Mouse (Mus musculus): Measurements from ENCODE around the gene Gatm. TPM values are rescaled to one million over a fixed set of nuclear protein-coding genes. Genes with fewer than 3 reads are reported as not detected.
A peak's percentile ranks its signal among the peaks of the same experiment; 100 is the strongest.

The Gatm gene
- polyA plus RNA-seq, 1 experiment from 2014 or later = 24.5 TPM

GRCm38 (mm10) chr2:122631226-122631801 is 20.2 kb upstream of the Gatm start:
- H3K27me3 ChIP-seq = 0 out of 2 replicates have a peak, but pooled peaks cover 5% of the 10 kb centered on the region
- peak overlapping the region; percentile 75; the same call in 1 of the 2 replicates for H3K27ac ChIP-seq
- ATAC-seq (ENCODE audit: low read depth) = peak; percentile 52

GRCm38 (mm10) chr2:122630465-122631225 is 19.5 kb upstream of the Gatm start:
- Histone ChIP-seq H3K36me3 (peaks cover 16% of the 10 kb centered on the region), H3K9ac (peak overlapping the region; percentile 91), H3K4me2 (peak overlapping the region; percentile 98), H3K27me3 (0 out of 2 replicates have a peak, but pooled peaks cover 5% of the 10 kb centered on the region), H3K4me1 (replicated peaks) (peaks cover 20% of the 10 kb centered on the region), H3K9me3 (replicated peaks) (no peaks in the 10 kb centered on the region), H3K27ac (peak overlapping the region; percentile 75), H3K4me3 (replicated peaks) (peak overlapping the region; percentile 96)
- ATAC-seq (ENCODE audit: low read depth) = peak; percentile 82
- DNase-seq = peak; percentile 66
- WGBS (ENCODE audit: insufficient replicate concordance) = under 1% methylated on average over 75 of the region's 75 CpGs

More at GRCm38 (mm10) chr2:122631226-122631801, 20.2 kb upstream of the Gatm start:
- WGBS (ENCODE audit: insufficient replicate concordance) = under 1% methylated on average over 53 of the region's 53 CpGs
- peak overlapping the region; percentile 98 for H3K4me2 ChIP-seq
- peak overlapping the region; percentile 91 for H3K9ac ChIP-seq
- H3K4me3 ChIP-seq (replicated peaks) = peak overlapping the region; percentile 96
- H3K4me1 ChIP-seq (replicated peaks) = peaks cover 20% of the 10 kb centered on the region
- peaks cover 16% of the 10 kb centered on the region for H3K36me3 ChIP-seq
- H3K9me3 ChIP-seq (replicated peaks) = no peaks in the 10 kb centered on the region
- DNase-seq = peak; percentile 8

DNA sequence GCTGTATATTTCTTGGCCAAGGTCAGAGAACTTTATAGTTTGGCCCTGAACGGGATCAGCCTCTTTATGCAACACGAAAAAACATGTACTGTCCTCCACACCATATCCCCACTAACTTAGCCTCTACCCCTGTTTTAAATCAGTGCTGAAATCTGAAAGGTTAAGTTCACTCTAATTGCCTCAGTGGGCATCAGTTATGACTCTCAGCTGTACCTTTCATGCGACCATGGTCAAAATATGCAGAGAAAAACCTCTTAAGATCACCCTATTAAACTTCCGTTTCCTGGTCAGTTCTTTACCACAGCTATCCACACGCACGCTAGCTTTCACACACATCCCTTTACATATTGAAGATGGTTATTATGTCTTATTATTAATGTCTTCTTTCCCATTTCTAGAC is 18.8 kb upstream of the Gatm start:
- peak overlapping the region; percentile 98 for H3K4me2 ChIP-seq
- H3K27me3 ChIP-seq = 0 out of 2 replicates have a peak, but pooled peaks cover 5% of the 10 kb centered on the region
- ATAC-seq (ENCODE audit: low read depth) (no peak), DNase-seq (no peak)
- WGBS (ENCODE audit: insufficient replicate concordance) = 62% methylated on average over 6 of the region's 6 CpGs
- peak overlapping the region; percentile 91; the same call in 1 of the 2 replicates for H3K9ac ChIP-seq
- H3K36me3 ChIP-seq = peaks cover 16% of the 10 kb centered on the region
- H3K4me1 ChIP-seq (replicated peaks) = peaks cover 20% of the 10 kb centered on the region
- H3K27ac ChIP-seq = no peak overlapping the region
- peak overlapping the region; percentile 96 for H3K4me3 ChIP-seq (replicated peaks)
- no peaks in the 10 kb centered on the region for H3K9me3 ChIP-seq (replicated peaks)

DNA sequence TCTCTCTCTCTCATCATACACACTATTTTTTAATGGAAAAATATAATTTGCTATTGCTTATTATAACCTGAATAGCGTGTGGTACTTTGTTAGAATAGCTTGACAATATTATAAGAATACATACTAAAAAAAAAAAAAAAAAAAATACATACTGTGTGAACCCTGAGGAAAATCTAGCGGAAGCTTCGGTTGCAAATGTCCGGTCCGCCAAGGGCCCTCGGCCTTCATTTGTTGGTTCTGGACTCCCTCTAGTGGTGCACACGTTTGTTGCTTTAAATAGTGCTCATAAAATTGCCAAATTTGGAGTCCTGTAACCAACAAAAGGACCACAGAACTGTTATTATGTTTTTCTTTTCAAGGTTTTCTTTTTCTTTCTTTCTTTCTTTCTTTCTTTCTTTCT is 17.9 kb upstream of the Gatm start:
- Histone ChIP-seq H3K27me3 (peaks cover 8% of the 10 kb centered on the region; the same call in 1 of the 2 replicates), H3K9ac (no peak overlapping the region), H3K27ac (no peak overlapping the region), H3K9me3 (replicated peaks) (no peaks in the 10 kb centered on the region), H3K36me3 (peaks cover 14% of the 10 kb centered on the region), H3K4me1 (replicated peaks) (peaks cover 20% of the 10 kb centered on the region), H3K4me3 (replicated peaks) (no peak overlapping the region), H3K4me2 (no peak overlapping the region)
- no peak for ATAC-seq (ENCODE audit: low read depth)
- 1% methylated on average over 7 of the region's 7 CpGs for WGBS (ENCODE audit: insufficient replicate concordance)
- no peak for DNase-seq

DNA sequence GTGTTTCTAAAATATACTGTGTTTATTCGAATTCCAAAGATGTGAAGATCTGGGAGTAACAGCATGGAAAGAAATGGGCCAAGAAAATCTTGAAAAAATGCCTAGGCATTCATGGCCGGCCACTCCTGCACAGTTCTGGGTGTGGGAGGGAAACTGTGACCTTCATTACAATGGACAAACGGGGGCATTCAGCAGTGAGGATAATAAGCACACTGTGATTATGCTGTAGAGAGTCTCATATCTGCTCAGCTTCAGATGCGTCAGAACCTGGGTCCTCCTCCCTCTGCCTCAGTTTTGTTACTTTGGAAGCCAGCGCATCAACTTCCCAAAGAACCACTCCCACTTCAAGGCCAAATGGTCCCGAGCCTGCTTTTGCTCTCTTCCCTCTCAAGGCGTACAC is 14.8 kb upstream of the Gatm start:
- no peaks in the 10 kb centered on the region for H3K9me3 ChIP-seq (replicated peaks)
- H3K27ac ChIP-seq = no peak overlapping the region
- peaks cover 8% of the 10 kb centered on the region; the same call in 1 of the 2 replicates for H3K27me3 ChIP-seq
- H3K4me2 ChIP-seq = no peak overlapping the region
- no peak overlapping the region for H3K4me3 ChIP-seq (replicated peaks)
- DNase-seq (no peak), ATAC-seq (ENCODE audit: low read depth) (no peak)
- H3K9ac ChIP-seq = no peak overlapping the region
- 55% methylated on average over 7 of the region's 7 CpGs for WGBS (ENCODE audit: insufficient replicate concordance)
- peaks cover 5% of the 10 kb centered on the region; the same call in 1 of the 2 replicates for H3K4me1 ChIP-seq (replicated peaks)
- H3K36me3 ChIP-seq = no peaks in the 10 kb centered on the region

GRCm38 (mm10) chr2:122621337-122622110 is 10.4 kb upstream of the Gatm start:
- Histone ChIP-seq H3K27ac (no peak overlapping the region), H3K4me2 (no peak overlapping the region), H3K9ac (no peak overlapping the region), H3K27me3 (peaks cover 2% of the 10 kb centered on the region; the same call in 1 of the 2 replicates), H3K36me3 (no peaks in the 10 kb centered on the region), H3K9me3 (replicated peaks) (no peaks in the 10 kb centered on the region), H3K4me3 (replicated peaks) (no peak overlapping the region), H3K4me1 (replicated peaks) (no peaks in the 10 kb centered on the region)
- DNase-seq (no peak), ATAC-seq (ENCODE audit: low read depth) (no peak)
- WGBS (ENCODE audit: insufficient replicate concordance) = 67% methylated on average over 9 of the region's 9 CpGs

DNA sequence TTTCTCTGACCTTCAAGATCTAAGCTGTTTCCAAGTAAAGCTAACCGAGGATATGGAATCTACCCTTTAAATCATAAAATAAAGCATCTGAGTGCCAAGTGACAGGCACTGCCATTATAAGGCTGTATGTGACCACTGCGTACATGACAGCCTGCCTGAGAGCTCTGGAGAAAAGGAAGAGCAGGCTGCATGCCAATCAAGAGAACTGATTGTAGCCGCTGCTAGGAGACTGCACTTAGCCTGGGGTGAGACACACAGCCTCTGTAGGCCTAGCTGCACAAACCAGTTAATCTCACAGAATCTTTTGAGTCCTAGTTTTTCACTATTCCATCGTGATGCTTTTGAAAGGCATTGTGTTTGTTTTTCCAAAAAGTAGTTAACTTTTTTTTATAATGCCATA is 7.6 kb upstream of the Gatm start:
- no peak overlapping the region for H3K4me2 ChIP-seq
- H3K36me3 ChIP-seq = no peaks in the 10 kb centered on the region
- H3K9me3 ChIP-seq (replicated peaks) = no peaks in the 10 kb centered on the region
- H3K4me1 ChIP-seq (replicated peaks) = no peaks in the 10 kb centered on the region
- DNase-seq = no peak
- no peak for ATAC-seq (ENCODE audit: low read depth)
- 55% methylated on average over 4 of the region's 4 CpGs for WGBS (ENCODE audit: insufficient replicate concordance)
- H3K27me3 ChIP-seq = no peaks in the 10 kb centered on the region
- no peak overlapping the region for H3K4me3 ChIP-seq (replicated peaks)
- no peak overlapping the region for H3K9ac ChIP-seq
- H3K27ac ChIP-seq = no peak overlapping the region

DNA sequence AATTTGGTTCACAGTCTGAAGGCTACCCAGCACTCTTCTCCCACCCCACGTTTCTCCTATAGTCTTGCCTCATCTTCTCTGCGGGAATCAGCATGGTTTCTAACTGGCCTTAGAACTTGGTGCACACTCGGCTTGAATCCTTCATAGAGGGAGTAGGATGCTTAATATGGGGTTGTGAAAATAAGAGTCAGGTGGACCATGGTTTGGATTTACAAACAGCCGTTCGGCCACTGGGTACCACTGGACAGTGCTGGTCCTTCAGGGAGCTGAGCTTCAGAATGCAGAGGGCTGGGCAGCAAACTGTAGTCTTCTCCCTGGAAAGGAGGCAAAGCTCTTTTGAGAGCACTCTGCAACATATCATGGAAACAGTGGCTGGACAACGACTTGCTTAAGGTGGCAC is 6.7 kb upstream of the Gatm start:
- ATAC-seq (ENCODE audit: low read depth) (no peak), DNase-seq (no peak)
- no peaks in the 10 kb centered on the region for H3K36me3 ChIP-seq
- H3K4me1 ChIP-seq (replicated peaks) = no peaks in the 10 kb centered on the region
- no peaks in the 10 kb centered on the region for H3K27me3 ChIP-seq
- no peak overlapping the region for H3K4me3 ChIP-seq (replicated peaks)
- no peak overlapping the region for H3K27ac ChIP-seq
- WGBS (ENCODE audit: insufficient replicate concordance) = 72% methylated on average over 6 of the region's 6 CpGs
- no peak overlapping the region for H3K9ac ChIP-seq
- H3K4me2 ChIP-seq = no peak overlapping the region
- H3K9me3 ChIP-seq (replicated peaks) = no peaks in the 10 kb centered on the region

- Histone ChIP-seq H3K4me3 (replicated peaks) (no peak overlapping the region), H3K36me3 (no peaks in the 10 kb centered on the region), H3K4me2 (no peak overlapping the region), H3K9me3 (replicated peaks) (no peaks in the 10 kb centered on the region), H3K9ac (no peak overlapping the region), H3K27ac (no peak overlapping the region), H3K27me3 (0 out of 2 replicates have a peak, but pooled peaks cover 2% of the 10 kb centered on the region), H3K4me1 (replicated peaks) (peaks cover under 1% of the 10 kb centered on the region; the same call in 1 of the 2 replicates)
- DNase-seq = no peak
- WGBS (ENCODE audit: insufficient replicate concordance) = 69% methylated on average over 6 of the region's 6 CpGs
- ATAC-seq (ENCODE audit: low read depth) = no peak
Observed at GRCm38 (mm10) chr2:122616237-122616636, 5.1 kb upstream of the Gatm start.

GRCm38 (mm10) chr2:122611654-122611973 is 511 bp upstream of the Gatm start:
- Histone ChIP-seq H3K27ac (no peak overlapping the region; the same call in 1 of the 2 replicates), H3K4me1 (replicated peaks) (peaks cover 7% of the 10 kb centered on the region), H3K27me3 (peaks cover 9% of the 10 kb centered on the region), H3K36me3 (no peaks in the 10 kb centered on the region), H3K9me3 (replicated peaks) (no peaks in the 10 kb centered on the region), H3K4me2 (peak overlapping the region; percentile 63), H3K9ac (no peak overlapping the region), H3K4me3 (replicated peaks) (peak overlapping the region; percentile 52; the same call in 1 of the 2 replicates)
- DNase-seq (no peak), ATAC-seq (ENCODE audit: low read depth) (no peak)
- WGBS (ENCODE audit: insufficient replicate concordance) = 77% methylated on average over 4 of the region's 4 CpGs

GRCm38 (mm10) chr2:122608820-122609219 is 2.3 kb downstream of the Gatm start:
- ATAC-seq (ENCODE audit: low read depth) (no peak), DNase-seq (no peak)
- no peak overlapping the region for H3K4me3 ChIP-seq (replicated peaks)
- peaks cover 7% of the 10 kb centered on the region for H3K4me1 ChIP-seq (replicated peaks)
- H3K36me3 ChIP-seq = no peaks in the 10 kb centered on the region
- H3K4me2 ChIP-seq = no peak overlapping the region
- peaks cover 9% of the 10 kb centered on the region for H3K27me3 ChIP-seq
- no peak overlapping the region for H3K9ac ChIP-seq
- H3K27ac ChIP-seq = no peak overlapping the region
- 54% methylated on average over 9 of the region's 9 CpGs for WGBS (ENCODE audit: insufficient replicate concordance)
- H3K9me3 ChIP-seq (replicated peaks) = no peaks in the 10 kb centered on the region
